Mouse (Mus musculus) macrophage (primary cell): Measurements from ENCODE around the gene Tut1. TPM values are rescaled to one million over a fixed set of nuclear protein-coding genes. Genes with fewer than 3 reads are reported as not detected.

Experiments used
- H3K27ac ChIP-seq: fragments of 350-480 bp; formaldehyde crosslinking; 2 replicates; pipeline ENCODE4 v1.9.0; 2021
- H3K36me3 ChIP-seq: fragments of 350-480 bp; formaldehyde crosslinking; 2 replicates; pipeline ENCODE4 v1.9.0; 2021; ENCODE audit errors: inconsistent target
- H3K4me3 ChIP-seq: fragments of 350-480 bp; formaldehyde crosslinking; 2 replicates; pipeline ENCODE4 v1.9.0; 2021; ENCODE audit errors: inconsistent target
- H3K79me2 ChIP-seq: fragments of 350-480 bp; formaldehyde crosslinking; 2 replicates; pipeline ENCODE4 v1.9.0; 2021; ENCODE audit errors: inconsistent target
- WGBS: methylation state at CpG from one replicate; pipeline ENCODE4 v1.1.7; 2026; ENCODE audit warnings: inconsistent platforms; ENCODE audit not compliant: missing documents; 5-methylcytosine and 5-hydroxymethylcytosine counted together
- polyA plus RNA-seq: library from polyadenylated mRNA; stranded (reverse); fragments of 250-400 nt; gene quantifications from 3 replicates; pipeline ENCODE4 v1.2.4, GENCODE M21; 2018; ENCODE audit warnings: inconsistent platforms
- total RNA-seq, 78 experiments: library from RNA; depleted of rRNA; stranded (reverse); fragments of 250-400 nt; gene quantifications; 1 replicate in 9 of 78; 2 replicates in 24 of 78; 3 replicates in 43 of 78; 4 replicates in 2 of 78; pipeline ENCODE4 v1.2.4; 2018; ENCODE audit warnings: inconsistent platforms in 56 of 78

Tut1 gene
- total RNA-seq (2018; cell fraction: chromatin; rRNA removed): 10 to 100 TPM in 25 of 26 experiments, 1 to 10 TPM in 1; 8.5 to 41.5 (median 30.1) TPM
- total RNA-seq (2018; cell fraction: cytosol; rRNA removed): 10 to 100 TPM in 17 of 26 experiments, 1 to 10 TPM in 9; 4.9 to 15.3 (median 11.1) TPM
- 10 to 100 TPM; 10.2 to 38.9 (median 21.4) TPM for total RNA-seq (2018; cell fraction: nucleus; rRNA removed)
- 11.5 to 14.4 TPM (median 13.4 TPM) in 3 replicates for polyA plus RNA-seq

GRCm38 (mm10) chr19:8953135-8954039 lies at the start of gene Tut1:
Gene Tut1, plus strand, starts transcription at chr19:8953847.
- whole genome bisulfite sequencing: under 1% methylated on average over 40 of the region's 46 CpGs
- Histone ChIP-seq H3K27ac (peak within 1 kb of the TSS; percentile 70), H3K36me3 (peaks cover 39% of the 10 kb centered on the region), H3K79me2 (peaks cover 47% of the 10 kb centered on the region), H3K4me3 (peak within 1 kb of the TSS; percentile 97)

- Histone ChIP-seq H3K36me3 (peaks cover 90% of the 10 kb centered on the region), H3K79me2 (no peaks in the 10 kb centered on the region), H3K4me3 (no peak overlapping the region), H3K27ac (no peak overlapping the region)
- 99% methylated on average over 6 of the region's 6 CpGs for WGBS
Measured at GRCm38 (mm10) chr19:8908531-8908930, 45.1 kb upstream of the Tut1 start.

- WGBS: 94% methylated on average over 5 of the region's 5 CpGs
Measured at GRCm38 (mm10) chr19:8911810-8912209, 41.8 kb upstream of the Tut1 start.

GRCm38 (mm10) chr19:8914212-8914611 lies 39.4 kb upstream of the Tut1 start:
- H3K4me3 ChIP-seq: no peak overlapping the region
- H3K79me2 ChIP-seq: no peaks in the 10 kb centered on the region
- peaks cover 66% of the 10 kb centered on the region for H3K36me3 ChIP-seq
- H3K27ac ChIP-seq: no peak overlapping the region
- 89% methylated on average over 3 of the region's 3 CpGs for WGBS

More at GRCm38 (mm10) chr19:8911810-8912209, 41.8 kb upstream of the Tut1 start:
- H3K4me3 ChIP-seq: no peak overlapping the region
- no peaks in the 10 kb centered on the region for H3K79me2 ChIP-seq
- no peak overlapping the region for H3K27ac ChIP-seq
- peaks cover 90% of the 10 kb centered on the region for H3K36me3 ChIP-seq

- Histone ChIP-seq H3K79me2 (peaks cover 34% of the 10 kb centered on the region), H3K27ac (no peak overlapping the region), H3K36me3 (peaks cover 25% of the 10 kb centered on the region), H3K4me3 (no peak overlapping the region)
- WGBS: 75% methylated on average over 2 of the region's 3 CpGs
Measured at GRCm38 (mm10) chr19:8919000-8919399, 34.6 kb upstream of the Tut1 start.

- Histone ChIP-seq H3K27ac (peak overlapping the region; percentile 49), H3K4me3 (no peak overlapping the region), H3K79me2 (peaks cover 41% of the 10 kb centered on the region), H3K36me3 (peaks cover 18% of the 10 kb centered on the region)
- 77% methylated on average over 5 of the region's 6 CpGs for WGBS
Measured at GRCm38 (mm10) chr19:8919684-8920072, 34.0 kb upstream of the Tut1 start.

- peaks cover 44% of the 10 kb centered on the region for H3K79me2 ChIP-seq
- peak within 1 kb of the TSS; percentile 81 for H3K27ac ChIP-seq
- WGBS: under 1% methylated on average over 48 of the region's 50 CpGs
- peaks cover 14% of the 10 kb centered on the region for H3K36me3 ChIP-seq
- peak within 1 kb of the TSS; percentile 93 for H3K4me3 ChIP-seq
Measured at GRCm38 (mm10) chr19:8920073-8920736, 33.4 kb upstream of the Tut1 start, which contains the start of gene B3gat3. Gene B3gat3, plus strand, starts transcription at chr19:8920374.

GRCm38 (mm10) chr19:8920836-8921291 lies 32.8 kb upstream of the Tut1 start:
- Histone ChIP-seq H3K4me3 (peak overlapping the region; percentile 93), H3K27ac (peak overlapping the region; percentile 81), H3K36me3 (peaks cover 14% of the 10 kb centered on the region), H3K79me2 (peaks cover 47% of the 10 kb centered on the region)
- 1% methylated on average over 6 of the region's 6 CpGs for WGBS

GRCm38 (mm10) chr19:8921741-8922140 lies 31.9 kb upstream of the Tut1 start:
- H3K4me3 ChIP-seq: peak overlapping the region; percentile 93
- H3K27ac ChIP-seq: 0 out of 2 replicates have a peak overlapping the region, but pooled peaks have one; percentile 81
- peaks cover 47% of the 10 kb centered on the region for H3K79me2 ChIP-seq
- H3K36me3 ChIP-seq: peaks cover 15% of the 10 kb centered on the region; the same call in 1 of the 2 replicates
- 72% methylated on average over 8 of the region's 9 CpGs for WGBS

- Histone ChIP-seq H3K4me3 (no peak overlapping the region), H3K79me2 (peaks cover 49% of the 10 kb centered on the region), H3K36me3 (peaks cover 18% of the 10 kb centered on the region; the same call in 1 of the 2 replicates), H3K27ac (no peak overlapping the region)
- 32% methylated on average over 2 of the region's 2 CpGs for WGBS
Measured at GRCm38 (mm10) chr19:8926766-8927165, 26.9 kb upstream of the Tut1 start.

GRCm38 (mm10) chr19:8927891-8928525 lies 25.6 kb upstream of the Tut1 start:
- no peak overlapping the region for H3K4me3 ChIP-seq
- H3K27ac ChIP-seq: no peak overlapping the region
- H3K79me2 ChIP-seq: peaks cover 36% of the 10 kb centered on the region
- H3K36me3 ChIP-seq: peaks cover 21% of the 10 kb centered on the region; the same call in 1 of the 2 replicates
- WGBS: 94% methylated on average over 12 of the region's 12 CpGs

GRCm38 (mm10) chr19:8928689-8929223 lies 24.9 kb upstream of the Tut1 start:
- H3K27ac ChIP-seq: no peak overlapping the region
- peak overlapping the region; percentile 67 for H3K4me3 ChIP-seq
- 54% methylated on average over 16 of the region's 16 CpGs for WGBS
- peaks cover 29% of the 10 kb centered on the region for H3K79me2 ChIP-seq
- H3K36me3 ChIP-seq: peaks cover 28% of the 10 kb centered on the region

- Histone ChIP-seq H3K27ac (no peak within 1 kb of the TSS), H3K4me3 (peak within 1 kb of the TSS; percentile 67), H3K36me3 (peaks cover 35% of the 10 kb centered on the region), H3K79me2 (peaks cover 22% of the 10 kb centered on the region; the same call in 1 of the 2 replicates)
- under 1% methylated on average over 66 of the region's 74 CpGs for WGBS
Measured at GRCm38 (mm10) chr19:8929224-8930088, 24.2 kb upstream of the Tut1 start, which contains the start of the genes Rom1 and Eml3. Gene Rom1, minus strand, starts transcription at chr19:8929356. Gene Eml3, plus strand, starts transcription at chr19:8929552.
